Mouse (Mus musculus) erythroblast, embryonic 14.5 days (primary cell): Measurements from ENCODE around the gene Vav2.

Experiments
- GATA1 ChIP-seq: IDR thresholded peaks from 2 replicates; pipeline ENCODE4 v1.6.1; 2012; ENCODE audit warnings: low read length, inconsistent platforms, mixed read lengths
- TAL1 ChIP-seq: IDR thresholded peaks from 3 replicates; pipeline ENCODE4 v1.6.1; 2012; ENCODE audit warnings: low read length, inconsistent platforms, mixed read lengths

GRCm38 (mm10) chr2:27281771-27282170 is 145.1 kb downstream of the Vav2 start:
- TF ChIP-seq TAL1, result no peak
- no peak for TF ChIP-seq GATA1
